Mouse (Mus musculus) liver, postnatal 0 days (tissue): ENCODE measurements around the gene Gpank1. TPM values are rescaled to one million over a fixed set of nuclear protein-coding genes. Genes with fewer than 3 reads are reported as not detected.

ENCODE experiments used
- ATAC-seq: fragments of 200-750 bp; cut with Nextera tagmentation; 2 replicates; pipeline ENCODE4 v1.8.0; 2017; ENCODE audit warnings: mild to moderate bottlenecking, moderate library complexity
- DNase-seq: peaks from one replicate; pipeline ENCODE4 v3.0.0-alpha.2; 2016
- H3K27ac ChIP-seq: fragments of 300-500 bp; sonication (generic); 2 replicates; pipeline ENCODE4 v1.5.1; 2014; ENCODE audit warnings: antibody characterized with exemption, moderate library complexity, mild to moderate bottlenecking, low read depth
- H3K27me3 ChIP-seq: fragments of 300-500 bp; sonication (generic); 2 replicates; pipeline ENCODE4 v1.6.1; 2014; ENCODE audit warnings: low read length, control low read depth, mixed read lengths; ENCODE audit not compliant: insufficient read depth
- H3K36me3 ChIP-seq: fragments of 300-500 bp; sonication (generic); replicated peaks from 2 replicates; pipeline ENCODE4 v1.6.1; 2014; ENCODE audit warnings: mild to moderate bottlenecking, control low read depth, low read length, moderate library complexity, mixed read lengths; ENCODE audit not compliant: insufficient read depth
- H3K4me1 ChIP-seq: fragments of 300-500 bp; sonication (generic); 2 replicates; pipeline ENCODE4 v1.6.1; 2014; ENCODE audit warnings: antibody characterized with exemption, mild to moderate bottlenecking, control low read depth; ENCODE audit not compliant: insufficient read depth
- H3K4me2 ChIP-seq: fragments of 300-500 bp; sonication (generic); 2 replicates; pipeline ENCODE4 v1.6.1; 2014; ENCODE audit warnings: low read depth, mild to moderate bottlenecking, low read length, moderate library complexity, mixed read lengths
- H3K4me3 ChIP-seq: fragments of 300-500 bp; sonication (generic); 2 replicates; pipeline ENCODE4 v1.5.1; 2014; ENCODE audit warnings: low read depth, low read length
- H3K9ac ChIP-seq: fragments of 300-500 bp; sonication (generic); replicated peaks from 2 replicates; pipeline ENCODE4 v1.6.1; 2014; ENCODE audit warnings: mild to moderate bottlenecking, moderate library complexity
- H3K9me3 ChIP-seq: fragments of 300-500 bp; sonication (generic); 2 replicates; pipeline ENCODE4 v1.6.1; 2016; ENCODE audit warnings: mild to moderate bottlenecking, control low read depth, low read length, mixed read lengths
- CTCF ChIP-seq: sonication (generic); IDR thresholded peaks from 2 replicates; pipeline ENCODE4 v1.5.1; 2016; ENCODE audit warnings: antibody characterized with exemption, low read depth
- EP300 ChIP-seq: IDR thresholded peaks from 2 replicates; pipeline ENCODE4 v1.6.1; 2016; ENCODE audit warnings: antibody characterized with exemption, low read depth, mild to moderate bottlenecking
- WGBS: fragments of 180-500 bp; shearing (Covaris S2); extraction: QIAGEN DNeasy Blood & Tissue Kit; methylation state at CpG from one replicate; pipeline ENCODE4 v1.1.7; 2014; ENCODE audit not compliant: insufficient replicate concordance; 5-methylcytosine and 5-hydroxymethylcytosine counted together
- polyA plus RNA-seq: library from polyadenylated mRNA; unstranded; fragments of >200 nt; fragmentation: Nextera tagmentation; extraction: Ambion mirVana; gene quantifications from 2 replicates; pipeline ENCODE4 v1.2.1, GENCODE M21; 2015

The Gpank1 gene
- polyA plus RNA-seq, 1 experiment from 2014 or later = 9.6 TPM

GRCm38 (mm10) chr17:35158850-35159593 is 37.8 kb downstream of the Gpank1 start:
- no peak overlapping the region for H3K4me2 ChIP-seq
- peaks cover 84% of the 10 kb centered on the region for H3K36me3 ChIP-seq
- no peaks in the 10 kb centered on the region for H3K9me3 ChIP-seq
- peaks cover 12% of the 10 kb centered on the region for H3K4me1 ChIP-seq
- DNase-seq (no peak), ATAC-seq (no peak)
- TF ChIP-seq EP300 = no peak
- no peak for TF ChIP-seq CTCF
- H3K27ac ChIP-seq = no peak overlapping the region
- no peaks in the 10 kb centered on the region for H3K27me3 ChIP-seq
- 93% methylated on average over 16 of the region's 16 CpGs for WGBS
- H3K4me3 ChIP-seq = no peak overlapping the region
- H3K9ac ChIP-seq = no peak overlapping the region

GRCm38 (mm10) chr17:35159638-35160037 is 38.4 kb downstream of the Gpank1 start:
- no peaks in the 10 kb centered on the region for H3K27me3 ChIP-seq
- peaks cover 12% of the 10 kb centered on the region for H3K4me1 ChIP-seq
- TF ChIP-seq EP300 = no peak
- no peak for TF ChIP-seq CTCF
- DNase-seq (no peak), ATAC-seq (no peak)
- no peak overlapping the region for H3K4me3 ChIP-seq
- H3K9ac ChIP-seq = no peak overlapping the region
- 83% methylated on average over 7 of the region's 7 CpGs for WGBS
- H3K4me2 ChIP-seq = no peak overlapping the region
- no peak overlapping the region for H3K27ac ChIP-seq
- H3K36me3 ChIP-seq = peaks cover 77% of the 10 kb centered on the region
- no peaks in the 10 kb centered on the region for H3K9me3 ChIP-seq

- Histone ChIP-seq H3K9me3 (no peaks in the 10 kb centered on the region), H3K9ac (no peak overlapping the region; the same call in none of the 2 replicates), H3K4me3 (no peak overlapping the region), H3K27me3 (no peaks in the 10 kb centered on the region), H3K4me1 (peaks cover 21% of the 10 kb centered on the region), H3K36me3 (peaks cover 60% of the 10 kb centered on the region), H3K27ac (no peak overlapping the region), H3K4me2 (no peak overlapping the region)
- TF ChIP-seq CTCF (no peak), EP300 (no peak)
- DNase-seq (no peak), ATAC-seq (no peak)
- WGBS = 86% methylated on average over 11 of the region's 11 CpGs
Measured at GRCm38 (mm10) chr17:35161421-35161820, 40.2 kb downstream of the Gpank1 start.

- Histone ChIP-seq H3K4me1 (peaks cover 21% of the 10 kb centered on the region), H3K4me3 (no peak overlapping the region), H3K4me2 (no peak overlapping the region), H3K27ac (no peak overlapping the region), H3K27me3 (no peaks in the 10 kb centered on the region), H3K9me3 (no peaks in the 10 kb centered on the region), H3K9ac (0 out of 2 replicates have a peak overlapping the region, but pooled peaks have one; percentile 13), H3K36me3 (peaks cover 53% of the 10 kb centered on the region)
- WGBS = 74% methylated on average over 14 of the region's 14 CpGs
- TF ChIP-seq EP300 (no peak), CTCF (no peak)
- no peak for ATAC-seq
- no peak for DNase-seq
Measured at GRCm38 (mm10) chr17:35162121-35162520, 40.9 kb downstream of the Gpank1 start.

GRCm38 (mm10) chr17:35162730-35163129 is 41.5 kb downstream of the Gpank1 start:
- no peak for TF ChIP-seq CTCF
- H3K4me3 ChIP-seq = peak overlapping the region; percentile 85
- H3K9ac ChIP-seq = peak overlapping the region; percentile 96
- peak overlapping the region; percentile 92 for H3K4me2 ChIP-seq
- peak; percentile 49 for DNase-seq
- peaks cover 21% of the 10 kb centered on the region for H3K4me1 ChIP-seq
- peak overlapping the region; percentile 34; the same call in 1 of the 2 replicates for H3K27ac ChIP-seq
- no peaks in the 10 kb centered on the region for H3K27me3 ChIP-seq
- H3K9me3 ChIP-seq = no peaks in the 10 kb centered on the region
- peaks cover 47% of the 10 kb centered on the region for H3K36me3 ChIP-seq
- WGBS = 52% methylated on average over 12 of the region's 12 CpGs
- ATAC-seq = no peak

- TF ChIP-seq CTCF (no peak), EP300 (no peak)
- ATAC-seq (no peak), DNase-seq (no peak)
- Histone ChIP-seq H3K36me3 (peaks cover 39% of the 10 kb centered on the region), H3K4me2 (peak overlapping the region; percentile 92), H3K9ac (peak overlapping the region; percentile 96), H3K27ac (peak overlapping the region; percentile 94), H3K4me1 (peaks cover 21% of the 10 kb centered on the region), H3K4me3 (peak overlapping the region; percentile 85), H3K27me3 (no peaks in the 10 kb centered on the region), H3K9me3 (no peaks in the 10 kb centered on the region)
- 8% methylated on average over 8 of the region's 8 CpGs for WGBS
Measured at GRCm38 (mm10) chr17:35163326-35164081, 42.2 kb downstream of the Gpank1 start.
